Mouse (Mus musculus): ENCODE data around the gene Nprl2. TPM values are rescaled to one million over a fixed set of nuclear protein-coding genes. Genes with fewer than 3 reads are reported as not detected.
A peak's percentile ranks its signal among the peaks of the same experiment; 100 is the strongest.
"Not testable (repeated sequence)": the region's sequence is repeated elsewhere in the genome, so short reads cannot be mapped to it uniquely, and the experiment has no call there.

Nprl2 gene
- polyA plus RNA-seq, 1 experiment from 2014 or later, result 78.7 TPM

DNA sequence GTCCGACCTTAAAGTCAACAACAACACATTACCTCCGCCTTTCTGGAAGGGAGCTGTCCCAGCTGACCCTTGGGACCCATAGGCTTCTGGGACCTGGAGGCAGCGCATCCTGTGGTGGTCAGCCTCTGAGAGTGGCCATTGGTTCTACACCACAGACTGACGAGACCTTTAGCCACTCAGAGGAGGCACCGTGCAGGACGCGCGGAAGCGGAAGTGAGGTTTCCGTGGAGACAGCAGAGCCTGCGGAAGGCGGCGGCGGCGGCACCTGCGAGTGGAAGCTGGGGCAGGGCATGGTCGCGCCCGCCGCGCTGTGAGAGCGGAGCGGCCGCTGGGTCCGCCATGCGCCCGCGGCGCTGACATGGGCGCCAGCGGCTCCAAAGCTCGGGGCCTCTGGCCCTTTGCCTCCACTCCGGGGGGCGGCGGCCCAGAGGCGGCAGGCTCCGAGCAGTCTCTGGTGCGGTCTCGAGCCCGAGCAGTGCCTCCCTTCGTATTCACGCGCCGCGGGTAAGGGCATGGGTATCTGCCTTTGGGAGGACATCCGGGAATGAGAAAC is 21.1 kb downstream of the Nprl2 start, which contains the start of gene Tusc2:
Gene Tusc2 (plus strand): TSS at position 227 of the 553 bp plus-strand sequence.
- H3K9ac ChIP-seq (replicated peaks), result peak within 1 kb of the TSS; percentile 87
- H3K4me3 ChIP-seq, result peak within 1 kb of the TSS; percentile 95
- no peaks in the 10 kb centered on the region for H3K9me3 ChIP-seq
- H3K4me2 ChIP-seq (replicated peaks), result peak within 1 kb of the TSS; percentile 85
- H3K27ac ChIP-seq (replicated peaks), result peak within 1 kb of the TSS; percentile 78
- WGBS, result under 1% methylated on average over 46 of the region's 46 CpGs
- ATAC-seq (replicated peaks), result peak; percentile 97
- peaks cover 56% of the 10 kb centered on the region for H3K36me3 ChIP-seq
- peaks cover 30% of the 10 kb centered on the region for H3K4me1 ChIP-seq
- H3K27me3 ChIP-seq, result no peaks in the 10 kb centered on the region

DNA sequence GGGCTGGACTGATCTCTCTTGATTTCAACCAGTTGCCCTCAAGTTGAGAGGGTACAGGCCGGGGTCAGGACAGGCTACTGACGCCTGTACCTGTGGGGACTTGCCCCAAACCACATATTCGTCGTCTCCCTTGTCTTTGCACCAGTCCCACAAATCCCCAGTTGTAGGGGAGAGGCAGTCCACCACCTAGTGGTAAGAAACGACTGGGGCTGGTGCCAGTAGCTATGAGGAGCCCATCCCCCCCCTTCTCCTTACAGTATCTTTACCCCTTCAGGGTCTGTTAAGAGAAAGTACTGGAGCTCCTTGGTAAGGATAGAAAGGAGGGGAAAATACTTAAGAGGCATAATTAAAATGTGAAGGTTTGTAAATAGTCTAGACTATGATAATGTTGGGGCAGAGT is 23.5 kb downstream of the Nprl2 start:
- H3K9me3 ChIP-seq; H3K27ac ChIP-seq (replicated peaks); H3K4me2 ChIP-seq (replicated peaks); H3K9ac ChIP-seq (replicated peaks); H3K4me3 ChIP-seq; H3K27me3 ChIP-seq; ATAC-seq (replicated peaks): not testable (repeated sequence)
- WGBS, result 45% methylated on average over 5 of the region's 5 CpGs
- H3K36me3 ChIP-seq, result peaks cover 32% of the 10 kb centered on the region
- peaks cover 43% of the 10 kb centered on the region for H3K4me1 ChIP-seq

DNA sequence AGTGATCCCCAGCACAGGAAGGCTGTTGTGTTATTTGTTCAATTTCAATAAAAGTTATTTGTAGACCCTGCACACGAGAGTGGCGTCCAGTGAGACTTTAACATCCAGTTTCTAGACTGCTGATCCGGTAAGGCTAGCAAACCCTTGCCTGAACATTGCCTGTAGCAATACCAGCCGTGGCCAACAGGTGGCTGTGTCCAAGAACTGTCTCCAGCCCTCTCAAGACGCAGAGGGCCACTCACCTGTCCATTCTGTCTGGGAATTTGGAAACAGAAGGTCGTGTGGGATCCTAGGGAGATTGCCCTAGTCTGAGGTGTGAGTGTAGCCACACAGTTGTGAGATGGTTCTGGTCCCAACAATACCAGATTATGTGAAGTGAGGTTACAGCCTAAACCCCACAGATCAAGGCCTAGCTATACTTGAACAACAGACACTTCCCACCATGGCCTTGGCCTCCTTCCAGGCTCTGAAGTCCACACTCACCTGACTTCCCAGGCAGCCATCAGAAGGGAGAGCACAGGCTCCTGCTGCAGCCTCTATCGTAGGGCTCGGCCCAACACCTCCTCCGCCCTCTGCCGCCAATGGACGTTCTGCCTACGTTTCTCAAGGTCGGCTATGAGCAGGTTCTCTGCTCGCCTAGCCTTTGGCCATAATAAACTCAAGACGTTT is 24.1 kb downstream of the Nprl2 start:
- H3K4me2 ChIP-seq (replicated peaks), result no peak overlapping the region
- H3K4me3 ChIP-seq, result no peak overlapping the region
- no peaks in the 10 kb centered on the region for H3K9me3 ChIP-seq
- ATAC-seq (replicated peaks), result no peak
- 0 out of 2 replicates have a peak overlapping the region, but pooled peaks have one; percentile 9 for H3K27ac ChIP-seq (replicated peaks)
- H3K9ac ChIP-seq (replicated peaks), result no peak overlapping the region
- H3K27me3 ChIP-seq, result no peaks in the 10 kb centered on the region
- WGBS, result 57% methylated on average over 15 of the region's 15 CpGs
- H3K4me1 ChIP-seq, result peaks cover 49% of the 10 kb centered on the region
- peaks cover 32% of the 10 kb centered on the region for H3K36me3 ChIP-seq

DNA sequence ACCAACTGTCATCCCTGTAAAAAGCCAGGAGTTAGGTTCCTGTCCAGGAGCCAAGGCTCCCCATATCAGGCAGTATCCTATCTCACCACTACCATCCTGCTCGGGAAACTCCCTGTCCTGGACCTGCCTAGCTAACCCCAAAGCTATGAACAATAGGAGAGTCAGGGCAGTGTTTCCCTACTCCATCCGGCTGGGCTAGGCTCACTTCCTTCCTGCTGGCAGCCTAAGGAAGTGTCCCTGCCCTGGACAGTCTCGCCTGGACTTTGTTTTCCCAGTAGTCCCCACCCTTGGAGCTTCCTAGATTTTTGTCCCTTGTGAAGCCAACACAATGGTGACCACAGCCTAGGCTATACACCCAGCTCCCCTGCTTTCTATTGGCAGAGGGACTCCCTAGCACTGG is 24.8 kb downstream of the Nprl2 start:
- H3K4me1 ChIP-seq, result peaks cover 56% of the 10 kb centered on the region
- H3K27ac ChIP-seq (replicated peaks), result 0 out of 2 replicates have a peak overlapping the region, but pooled peaks have one; percentile 9
- peaks cover 31% of the 10 kb centered on the region for H3K36me3 ChIP-seq
- H3K4me2 ChIP-seq (replicated peaks), result no peak overlapping the region
- no peak overlapping the region for H3K4me3 ChIP-seq
- ATAC-seq (replicated peaks), result no peak
- H3K27me3 ChIP-seq, result no peaks in the 10 kb centered on the region
- WGBS, result 75% methylated on average over 3 of the region's 3 CpGs
- no peaks in the 10 kb centered on the region for H3K9me3 ChIP-seq
- no peak overlapping the region for H3K9ac ChIP-seq (replicated peaks)

DNA sequence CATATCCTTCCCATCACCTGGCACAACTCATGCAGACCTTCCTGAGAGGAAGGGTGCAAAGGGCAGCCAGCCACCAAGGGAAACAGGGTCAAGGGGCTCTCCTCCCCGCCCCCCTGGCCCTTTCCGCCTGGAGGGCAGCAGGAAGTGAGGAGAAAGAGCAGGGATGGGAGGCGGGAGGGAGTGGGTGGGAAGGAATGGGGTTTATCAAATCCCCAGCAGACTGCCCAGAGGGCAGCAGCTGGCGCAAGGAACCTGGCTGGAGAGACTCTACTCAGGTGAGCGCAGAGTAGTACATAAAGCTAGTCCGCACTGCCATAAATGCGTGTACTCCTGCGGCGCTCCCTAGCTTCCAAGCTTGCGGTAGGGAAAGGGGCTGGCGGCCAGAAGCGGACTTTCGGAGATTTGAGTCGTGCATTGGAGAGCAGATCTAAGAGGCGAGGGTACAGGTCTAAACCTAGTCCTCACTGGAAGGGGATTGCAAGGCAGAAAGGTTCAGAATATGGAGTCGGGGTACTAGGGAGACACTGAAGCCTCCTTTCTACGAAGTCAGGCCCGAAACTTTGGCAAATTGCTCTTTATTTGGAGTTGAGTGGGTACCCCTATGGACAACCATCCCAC is 25.8 kb downstream of the Nprl2 start, which contains the start of gene Hyal2:
Gene Hyal2 (plus strand): TSS at position 244 of the 618 bp plus-strand sequence.
- peak within 1 kb of the TSS; percentile 83 for H3K4me3 ChIP-seq
- 5% methylated on average over 18 of the region's 18 CpGs for WGBS
- H3K27me3 ChIP-seq, result no peaks in the 10 kb centered on the region
- H3K36me3 ChIP-seq, result peaks cover 39% of the 10 kb centered on the region
- ATAC-seq (replicated peaks), result no peak
- H3K9me3 ChIP-seq, result no peaks in the 10 kb centered on the region
- peak within 1 kb of the TSS; percentile 82 for H3K4me2 ChIP-seq (replicated peaks)
- peak within 1 kb of the TSS; percentile 75 for H3K9ac ChIP-seq (replicated peaks)
- H3K27ac ChIP-seq (replicated peaks), result peak within 1 kb of the TSS; percentile 92
- peaks cover 58% of the 10 kb centered on the region for H3K4me1 ChIP-seq

DNA sequence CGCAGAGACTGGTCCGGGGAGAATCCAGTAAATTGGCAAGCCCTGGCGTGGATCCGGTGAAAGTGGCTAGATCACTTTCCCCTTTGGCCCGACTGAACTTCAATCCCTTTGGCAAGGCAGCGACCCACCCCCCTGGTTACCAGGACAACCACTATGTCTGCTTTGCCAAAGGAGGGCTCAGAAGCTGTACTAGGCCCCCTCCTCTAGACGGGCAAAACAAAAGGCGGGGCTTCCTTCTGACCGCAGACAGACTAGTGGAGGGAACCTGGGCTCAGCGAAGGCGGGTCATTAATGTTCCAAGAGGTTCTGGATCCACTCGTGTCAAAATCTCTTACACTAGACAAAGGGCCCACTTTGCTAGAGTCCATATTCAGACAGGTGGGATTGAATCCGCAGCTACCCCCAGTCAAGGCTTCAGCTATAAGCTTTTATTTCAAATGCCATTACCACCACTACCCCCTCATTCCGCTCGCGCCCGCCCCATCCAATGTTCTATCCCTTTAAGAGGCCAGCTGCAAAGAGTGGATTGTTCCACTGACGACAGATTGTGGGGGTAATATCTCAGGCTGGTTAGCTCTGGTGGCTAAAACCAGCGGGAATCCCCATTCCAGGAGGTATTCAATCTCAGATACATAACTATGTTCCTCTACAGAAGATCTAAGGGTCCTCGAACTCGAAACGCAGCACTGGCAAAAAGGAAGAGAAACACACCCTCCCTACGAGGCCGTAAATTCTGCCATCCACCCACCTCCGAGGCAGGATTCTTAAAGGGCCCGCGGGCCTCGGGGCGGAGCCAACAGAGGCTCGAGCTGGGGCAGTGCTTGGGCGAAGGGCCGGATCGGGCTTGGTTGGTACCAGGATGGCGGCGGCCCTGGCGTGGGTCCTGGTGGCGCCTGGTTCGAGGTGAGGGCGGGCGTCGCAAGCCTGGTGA is 26.6 kb downstream of the Nprl2 start:
- H3K4me1 ChIP-seq, result peaks cover 55% of the 10 kb centered on the region
- H3K4me2 ChIP-seq (replicated peaks), result peak overlapping the region; percentile 82
- peak overlapping the region; percentile 92 for H3K27ac ChIP-seq (replicated peaks)
- H3K36me3 ChIP-seq, result peaks cover 46% of the 10 kb centered on the region
- ATAC-seq (replicated peaks), result peak; percentile 90
- WGBS, result under 1% methylated on average over 41 of the region's 41 CpGs
- no peaks in the 10 kb centered on the region for H3K27me3 ChIP-seq
- H3K9ac ChIP-seq (replicated peaks), result peak overlapping the region; percentile 75
- peak overlapping the region; percentile 83 for H3K4me3 ChIP-seq
- H3K9me3 ChIP-seq, result no peaks in the 10 kb centered on the region

DNA sequence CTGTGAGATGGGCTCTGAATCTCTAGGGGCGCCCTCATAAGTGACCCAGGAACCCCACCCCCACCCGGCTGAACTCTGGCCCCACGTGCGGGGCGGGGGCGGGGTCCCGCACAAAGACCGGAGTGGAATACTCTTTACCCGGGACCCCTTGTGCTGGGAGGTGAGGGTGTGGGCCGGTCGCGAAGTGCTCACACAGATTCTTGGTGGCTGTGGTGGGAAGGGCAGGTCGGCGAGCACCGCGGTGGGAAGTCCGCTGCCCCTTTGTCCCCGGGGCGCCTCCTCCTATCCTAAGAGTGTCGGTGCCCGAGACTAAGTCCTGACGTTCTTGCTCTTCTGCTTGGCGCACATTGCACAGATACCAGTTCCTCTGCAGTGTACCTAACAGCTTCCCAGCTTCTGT is 27.2 kb downstream of the Nprl2 start:
- Histone ChIP-seq H3K36me3 (peaks cover 49% of the 10 kb centered on the region), H3K4me1 (peaks cover 48% of the 10 kb centered on the region), H3K4me3 (peak overlapping the region; percentile 83), H3K27me3 (no peaks in the 10 kb centered on the region), H3K9me3 (no peaks in the 10 kb centered on the region), H3K27ac (replicated peaks) (peak overlapping the region; percentile 92), H3K9ac (replicated peaks) (peak overlapping the region; percentile 75), H3K4me2 (replicated peaks) (peak overlapping the region; percentile 82)
- peak; percentile 17; the same call in 1 of the 2 replicates for ATAC-seq (replicated peaks)
- under 1% methylated on average over 23 of the region's 23 CpGs for whole genome bisulfite sequencing

DNA sequence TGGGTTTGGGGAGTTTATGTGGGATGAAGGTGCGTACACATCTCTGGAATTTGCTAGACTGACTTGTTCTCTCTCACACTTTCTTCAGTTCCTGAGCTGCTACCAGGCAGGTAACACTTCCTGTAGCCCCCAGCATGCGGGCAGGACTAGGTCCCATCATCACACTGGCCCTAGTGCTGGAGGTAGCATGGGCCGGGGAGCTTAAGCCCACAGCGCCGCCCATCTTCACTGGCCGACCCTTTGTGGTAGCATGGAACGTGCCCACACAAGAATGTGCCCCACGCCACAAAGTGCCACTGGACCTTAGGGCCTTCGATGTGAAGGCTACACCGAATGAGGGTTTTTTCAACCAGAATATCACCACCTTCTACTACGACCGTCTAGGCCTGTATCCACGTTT is 28.0 kb downstream of the Nprl2 start:
- H3K9ac ChIP-seq (replicated peaks), result peak overlapping the region; percentile 75
- H3K27me3 ChIP-seq, result no peaks in the 10 kb centered on the region
- ATAC-seq (replicated peaks), result no peak
- H3K4me2 ChIP-seq (replicated peaks), result peak overlapping the region; percentile 82
- peak overlapping the region; percentile 83 for H3K4me3 ChIP-seq
- H3K9me3 ChIP-seq, result no peaks in the 10 kb centered on the region
- peak overlapping the region; percentile 92 for H3K27ac ChIP-seq (replicated peaks)
- WGBS, result 38% methylated on average over 13 of the region's 13 CpGs
- H3K36me3 ChIP-seq, result peaks cover 49% of the 10 kb centered on the region
- H3K4me1 ChIP-seq, result peaks cover 45% of the 10 kb centered on the region

DNA sequence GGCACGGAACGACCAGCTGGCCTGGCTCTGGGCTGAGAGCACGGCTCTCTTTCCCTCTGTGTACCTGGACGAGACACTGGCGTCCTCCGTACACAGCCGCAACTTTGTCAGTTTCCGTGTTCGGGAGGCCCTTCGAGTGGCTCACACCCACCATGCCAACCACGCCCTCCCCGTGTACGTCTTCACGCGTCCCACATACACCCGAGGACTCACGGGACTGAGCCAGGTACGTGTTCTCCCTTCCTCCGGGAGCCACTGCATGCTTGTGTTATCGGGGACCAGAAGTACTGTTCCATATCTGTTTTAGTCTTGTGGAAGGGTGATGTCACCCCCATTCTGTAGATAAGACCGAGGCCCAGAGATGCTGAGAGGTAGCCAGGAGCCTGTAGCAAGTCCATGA is 28.8 kb downstream of the Nprl2 start:
- Histone ChIP-seq H3K9me3 (no peaks in the 10 kb centered on the region), H3K4me2 (replicated peaks) (peak overlapping the region; percentile 82), H3K4me3 (peak overlapping the region; percentile 83), H3K9ac (replicated peaks) (0 out of 2 replicates have a peak overlapping the region, but pooled peaks have one; percentile 5), H3K27me3 (no peaks in the 10 kb centered on the region), H3K27ac (replicated peaks) (no peak overlapping the region), H3K36me3 (peaks cover 43% of the 10 kb centered on the region), H3K4me1 (peaks cover 43% of the 10 kb centered on the region)
- no peak for ATAC-seq (replicated peaks)
- WGBS, result 93% methylated on average over 21 of the region's 21 CpGs

DNA sequence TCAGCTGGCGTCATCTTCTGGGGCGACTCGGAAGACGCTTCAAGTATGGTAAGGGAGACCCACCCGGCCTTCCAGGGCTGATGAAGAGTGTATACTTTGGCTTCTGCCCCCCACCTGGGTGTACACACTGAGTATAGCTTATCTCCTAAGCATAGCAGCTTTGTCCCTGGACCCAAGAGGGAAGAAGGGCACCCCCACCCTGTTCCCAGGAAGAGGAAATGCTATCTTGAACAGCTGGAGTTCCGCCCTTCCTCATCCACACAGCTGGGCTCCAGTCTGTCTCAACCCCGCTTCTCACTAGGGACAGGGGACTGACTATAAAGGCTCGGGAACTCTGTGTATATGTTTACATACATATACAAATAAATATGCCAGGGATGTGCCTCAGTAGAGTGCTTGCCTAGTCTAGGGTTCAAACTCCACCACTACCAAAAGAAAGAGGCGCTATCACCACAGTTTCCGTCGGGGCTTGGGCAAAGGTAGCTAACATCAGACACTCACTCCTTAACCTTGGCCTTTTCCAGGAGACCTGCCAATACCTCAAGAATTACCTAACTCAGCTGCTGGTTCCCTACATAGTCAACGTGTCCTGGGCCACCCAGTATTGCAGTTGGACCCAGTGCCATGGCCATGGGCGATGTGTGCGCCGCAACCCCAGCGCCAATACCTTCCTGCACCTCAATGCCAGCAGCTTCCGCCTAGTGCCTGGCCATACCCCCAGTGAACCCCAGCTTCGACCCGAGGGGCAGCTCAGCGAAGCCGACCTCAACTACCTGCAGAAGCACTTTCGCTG is 29.7 kb downstream of the Nprl2 start:
- Histone ChIP-seq H3K9ac (replicated peaks) (no peak overlapping the region), H3K36me3 (peaks cover 41% of the 10 kb centered on the region), H3K9me3 (no peaks in the 10 kb centered on the region), H3K4me1 (peaks cover 44% of the 10 kb centered on the region), H3K27me3 (no peaks in the 10 kb centered on the region), H3K4me3 (no peak overlapping the region), H3K27ac (replicated peaks) (no peak overlapping the region), H3K4me2 (replicated peaks) (peak overlapping the region; percentile 82)
- no peak for ATAC-seq (replicated peaks)
- 92% methylated on average over 22 of the region's 22 CpGs for WGBS

DNA sequence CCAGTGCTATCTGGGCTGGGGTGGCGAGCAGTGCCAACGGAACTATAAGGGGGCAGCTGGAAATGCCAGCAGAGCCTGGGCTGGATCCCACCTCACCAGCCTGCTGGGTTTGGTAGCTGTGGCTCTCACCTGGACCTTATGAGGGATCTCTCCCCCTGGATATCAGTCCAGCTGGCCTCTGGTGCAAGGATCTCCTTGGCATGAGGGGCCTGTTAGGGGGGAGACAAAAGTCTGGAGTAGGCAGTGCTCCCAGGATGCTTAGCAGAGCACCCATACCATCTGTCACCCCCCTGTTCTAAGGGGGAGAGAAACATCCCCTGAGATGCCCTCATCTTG is 30.3 kb downstream of the Nprl2 start:
- H3K27ac ChIP-seq (replicated peaks), result no peak overlapping the region
- no peaks in the 10 kb centered on the region for H3K27me3 ChIP-seq
- ATAC-seq (replicated peaks), result no peak
- no peak overlapping the region for H3K4me2 ChIP-seq (replicated peaks)
- H3K9ac ChIP-seq (replicated peaks), result no peak overlapping the region
- H3K4me3 ChIP-seq, result no peak overlapping the region
- 96% methylated on average over 2 of the region's 2 CpGs for WGBS
- peaks cover 47% of the 10 kb centered on the region for H3K4me1 ChIP-seq
- H3K36me3 ChIP-seq, result peaks cover 41% of the 10 kb centered on the region
- H3K9me3 ChIP-seq, result no peaks in the 10 kb centered on the region

All from forebrain, embryonic 15.5 days (tissue).